Comparison of ENCODE assay signal across 16 mouse cellular contexts in the genomic region with DNA sequence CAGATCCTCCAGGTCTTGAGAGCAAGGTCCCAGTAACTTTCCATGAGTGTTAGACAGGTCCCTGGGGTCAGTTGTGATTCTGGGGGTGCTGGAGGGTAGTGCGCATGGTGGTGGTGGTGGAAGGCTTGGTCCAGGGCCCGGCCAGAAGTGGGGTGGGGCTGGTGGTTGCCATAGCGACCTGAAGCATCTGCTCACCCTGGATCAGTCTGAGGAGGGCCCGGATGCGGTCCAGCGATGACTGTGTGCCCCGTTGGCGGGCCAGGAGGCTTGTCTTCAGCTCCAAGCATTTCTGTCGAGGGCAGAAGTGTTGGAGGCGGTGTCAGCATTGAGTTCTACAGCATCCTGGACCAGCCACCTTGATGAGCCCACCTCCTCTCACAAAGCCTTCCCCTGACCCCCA.
A peak's percentile ranks its signal among the peaks of the same experiment; 100 is the strongest.
DNase-seq lines count a peak whose midpoint lies in the region.
"Had no signal": no experiment of that assay in that cellular context is flagged by ENCODE, and none has a peak within 500 bp of the region (broad histone marks: within the 10 kb centered on the region; RNA-seq: fewer than 3 reads in every experiment).

No protein-coding gene starts in this region.

- peak; percentile 68 to 78 for DNase-seq in cerebellum, postnatal 10 days
- no peak for DNase-seq in cerebellum, adult 11 months
- peak; percentile 41 to 52 for DNase-seq in cerebellum, postnatal 14 days
- DNase-seq in cerebellum, adult 9-11 months = no peak
- peak; percentile 50 for DNase-seq in left cerebral cortex, postnatal 4 days
- DNase-seq in left cerebral cortex, adult 9 months (ENCODE audit: low spot score in 2 of 2) = no peak
- DNase-seq: adrenal gland, adult 2 months; adrenal gland, adult 8-10 months; adrenal gland, postnatal 10 days; adrenal gland, postnatal 14 days; adrenal gland, postnatal 25 days; adrenal gland, postnatal 36 days; B cell, adult 2 months; cerebellum, adult 11-12 months; cerebellum, adult 18-20 months; cerebellum, adult 2 months had no signal

- intact Hi-C loops in left cerebral cortex, postnatal 4 days (cut with DNase I) = no loop called here

Comparison
In these comparisons a context has a peak if more than half of its experiments do, and no peak if none do; other contexts are left out.
1. DNase-seq: peak in cerebellum, postnatal 10 days (2 of 2), cerebellum, postnatal 14 days (2 of 2) and left cerebral cortex, postnatal 4 days (single experiment); none in cerebellum, adult 11 months (single experiment), cerebellum, adult 9-11 months (single experiment) and left cerebral cortex, adult 9 months (0 of 2).